Mouse (Mus musculus): Measurements from ENCODE around the gene Gm2174. TPM values are rescaled to one million over a fixed set of nuclear protein-coding genes. Genes with fewer than 3 reads are reported as not detected.

Gene Gm2174
- polyA plus RNA-seq, 1 experiment from 2014 or later = 1.0 TPM

- no peaks in the 10 kb centered on the region for H3K27me3 ChIP-seq (ENCODE audit: control insufficient read depth, insufficient read depth, low read length)
- no peaks in the 10 kb centered on the region for H3K4me1 ChIP-seq (ENCODE audit: control insufficient read depth, insufficient read depth, low read length)
- H3K9me3 ChIP-seq (ENCODE audit: control insufficient read depth, low read length) = no peaks in the 10 kb centered on the region
- peak; percentile 86 for ATAC-seq (ENCODE audit: low FRiP score, low TSS enrichment)
- no peaks in the 10 kb centered on the region for H3K36me3 ChIP-seq (ENCODE audit: control insufficient read depth, insufficient read depth, low read length)
- 34% methylated on average over 22 of the region's 22 CpGs for WGBS
- H3K4me2 ChIP-seq (replicated peaks; ENCODE audit: low read depth, low read length) = peak within 1 kb of the TSS; percentile 42
- H3K4me3 ChIP-seq (ENCODE audit: low read length) = peak within 1 kb of the TSS; percentile 60
- H3K27ac ChIP-seq (ENCODE audit: low read depth, low read length) = peak within 1 kb of the TSS; percentile 92
- peak within 1 kb of the TSS; percentile 77 for H3K9ac ChIP-seq (ENCODE audit: low read depth, low read length)
These were observed 7.1 kb downstream of the Gm2174 start, which contains the start of gene Ints6l for GRCm38 (mm10) chrX:56454671-56455371. Ints6l (plus strand) TSS chrX:56454857.

GRCm38 (mm10) chrX:56455372-56456246 lies 7.8 kb downstream of the Gm2174 start:
- Histone ChIP-seq H3K9me3 (ENCODE audit: control insufficient read depth, low read length) (no peaks in the 10 kb centered on the region), H3K27me3 (ENCODE audit: control insufficient read depth, insufficient read depth, low read length) (no peaks in the 10 kb centered on the region), H3K4me1 (ENCODE audit: control insufficient read depth, insufficient read depth, low read length) (no peaks in the 10 kb centered on the region), H3K27ac (ENCODE audit: low read depth, low read length) (peak overlapping the region; percentile 92), H3K4me3 (ENCODE audit: low read length) (peak overlapping the region; percentile 60), H3K4me2 (replicated peaks; ENCODE audit: low read depth, low read length) (peak overlapping the region; percentile 44), H3K9ac (ENCODE audit: low read depth, low read length) (peak overlapping the region; percentile 77), H3K36me3 (ENCODE audit: control insufficient read depth, insufficient read depth, low read length) (no peaks in the 10 kb centered on the region)
- peak; percentile 95 for ATAC-seq (ENCODE audit: low FRiP score, low TSS enrichment)
- 26% methylated on average over 53 of the region's 65 CpGs for WGBS

GRCm38 (mm10) chrX:56456379-56456778 lies 8.6 kb downstream of the Gm2174 start:
- ATAC-seq (ENCODE audit: low FRiP score, low TSS enrichment) = peak; percentile 24; the same call in 1 of the 2 replicates
- WGBS = 34% methylated on average over 8 of the region's 8 CpGs
- Histone ChIP-seq H3K4me3 (ENCODE audit: low read length) (peak overlapping the region; percentile 60), H3K27ac (ENCODE audit: low read depth, low read length) (peak overlapping the region; percentile 92; the same call in 1 of the 2 replicates), H3K36me3 (ENCODE audit: control insufficient read depth, insufficient read depth, low read length) (no peaks in the 10 kb centered on the region), H3K27me3 (ENCODE audit: control insufficient read depth, insufficient read depth, low read length) (no peaks in the 10 kb centered on the region), H3K4me2 (replicated peaks; ENCODE audit: low read depth, low read length) (peak overlapping the region; percentile 44), H3K9me3 (ENCODE audit: control insufficient read depth, low read length) (no peaks in the 10 kb centered on the region), H3K9ac (ENCODE audit: low read depth, low read length) (peak overlapping the region; percentile 34; the same call in 1 of the 2 replicates), H3K4me1 (ENCODE audit: control insufficient read depth, insufficient read depth, low read length) (peaks cover under 1% of the 10 kb centered on the region; the same call in 1 of the 2 replicates)

GRCm38 (mm10) chrX:56462020-56462933 lies 14.5 kb downstream of the Gm2174 start:
- Histone ChIP-seq H3K4me1 (ENCODE audit: control insufficient read depth, insufficient read depth, low read length) (peaks cover 5% of the 10 kb centered on the region; the same call in 1 of the 2 replicates), H3K4me2 (replicated peaks; ENCODE audit: low read depth, low read length) (no peak overlapping the region; the same call in 1 of the 2 replicates), H3K9me3 (ENCODE audit: control insufficient read depth, low read length) (no peaks in the 10 kb centered on the region), H3K4me3 (ENCODE audit: low read length) (no peak overlapping the region), H3K36me3 (ENCODE audit: control insufficient read depth, insufficient read depth, low read length) (no peaks in the 10 kb centered on the region), H3K27ac (ENCODE audit: low read depth, low read length) (no peak overlapping the region), H3K9ac (ENCODE audit: low read depth, low read length) (no peak overlapping the region), H3K27me3 (ENCODE audit: control insufficient read depth, insufficient read depth, low read length) (no peaks in the 10 kb centered on the region)
- WGBS = 54% methylated on average over 14 of the region's 14 CpGs
- no peak for ATAC-seq (ENCODE audit: low FRiP score, low TSS enrichment)

GRCm38 (mm10) chrX:56464906-56465305 lies 17.1 kb downstream of the Gm2174 start:
- ATAC-seq (ENCODE audit: low FRiP score, low TSS enrichment) = no peak
- WGBS = 82% methylated on average over 1 of the region's 1 CpGs
- Histone ChIP-seq H3K4me3 (ENCODE audit: low read length) (no peak overlapping the region), H3K4me2 (replicated peaks; ENCODE audit: low read depth, low read length) (no peak overlapping the region), H3K4me1 (ENCODE audit: control insufficient read depth, insufficient read depth, low read length) (peaks cover 5% of the 10 kb centered on the region; the same call in 1 of the 2 replicates), H3K27ac (ENCODE audit: low read depth, low read length) (no peak overlapping the region), H3K9ac (ENCODE audit: low read depth, low read length) (no peak overlapping the region), H3K36me3 (ENCODE audit: control insufficient read depth, insufficient read depth, low read length) (no peaks in the 10 kb centered on the region), H3K9me3 (ENCODE audit: control insufficient read depth, low read length) (no peaks in the 10 kb centered on the region), H3K27me3 (ENCODE audit: control insufficient read depth, insufficient read depth, low read length) (no peaks in the 10 kb centered on the region)

GRCm38 (mm10) chrX:56467688-56468087 lies 19.9 kb downstream of the Gm2174 start:
- Histone ChIP-seq H3K4me1 (ENCODE audit: control insufficient read depth, insufficient read depth, low read length) (no peaks in the 10 kb centered on the region), H3K9ac (ENCODE audit: low read depth, low read length) (no peak overlapping the region), H3K9me3 (ENCODE audit: control insufficient read depth, low read length) (0 out of 2 replicates have a peak, but pooled peaks cover 3% of the 10 kb centered on the region), H3K36me3 (ENCODE audit: control insufficient read depth, insufficient read depth, low read length) (no peaks in the 10 kb centered on the region), H3K27ac (ENCODE audit: low read depth, low read length) (peak overlapping the region; percentile 67; the same call in 1 of the 2 replicates), H3K4me3 (ENCODE audit: low read length) (no peak overlapping the region), H3K27me3 (ENCODE audit: control insufficient read depth, insufficient read depth, low read length) (no peaks in the 10 kb centered on the region), H3K4me2 (replicated peaks; ENCODE audit: low read depth, low read length) (no peak overlapping the region)
- WGBS = 57% methylated on average over 4 of the region's 4 CpGs
- peak; percentile 75 for ATAC-seq (ENCODE audit: low FRiP score, low TSS enrichment)

- H3K4me1 ChIP-seq (ENCODE audit: control insufficient read depth, insufficient read depth, low read length) = no peaks in the 10 kb centered on the region
- peak; percentile 78 for ATAC-seq (ENCODE audit: low FRiP score, low TSS enrichment)
- peak overlapping the region; percentile 73; the same call in 1 of the 2 replicates for H3K27ac ChIP-seq (ENCODE audit: low read depth, low read length)
- WGBS = 35% methylated on average over 6 of the region's 6 CpGs
- H3K9ac ChIP-seq (ENCODE audit: low read depth, low read length) = no peak overlapping the region
- no peaks in the 10 kb centered on the region for H3K36me3 ChIP-seq (ENCODE audit: control insufficient read depth, insufficient read depth, low read length)
- 0 out of 2 replicates have a peak, but pooled peaks cover 3% of the 10 kb centered on the region for H3K9me3 ChIP-seq (ENCODE audit: control insufficient read depth, low read length)
- H3K4me3 ChIP-seq (ENCODE audit: low read length) = no peak overlapping the region
- no peaks in the 10 kb centered on the region for H3K27me3 ChIP-seq (ENCODE audit: control insufficient read depth, insufficient read depth, low read length)
- no peak overlapping the region for H3K4me2 ChIP-seq (replicated peaks; ENCODE audit: low read depth, low read length)
These were observed 20.7 kb downstream of the Gm2174 start for GRCm38 (mm10) chrX:56468422-56468821.

- no peak for ATAC-seq (ENCODE audit: low FRiP score, low TSS enrichment)
- Histone ChIP-seq H3K4me3 (ENCODE audit: low read length) (no peak overlapping the region), H3K27ac (ENCODE audit: low read depth, low read length) (no peak overlapping the region), H3K4me1 (ENCODE audit: control insufficient read depth, insufficient read depth, low read length) (no peaks in the 10 kb centered on the region), H3K4me2 (replicated peaks; ENCODE audit: low read depth, low read length) (no peak overlapping the region), H3K9ac (ENCODE audit: low read depth, low read length) (no peak overlapping the region), H3K36me3 (ENCODE audit: control insufficient read depth, insufficient read depth, low read length) (no peaks in the 10 kb centered on the region), H3K9me3 (ENCODE audit: control insufficient read depth, low read length) (0 out of 2 replicates have a peak, but pooled peaks cover 3% of the 10 kb centered on the region), H3K27me3 (ENCODE audit: control insufficient read depth, insufficient read depth, low read length) (no peaks in the 10 kb centered on the region)
- 73% methylated on average over 8 of the region's 8 CpGs for WGBS
These were observed 26.3 kb downstream of the Gm2174 start for GRCm38 (mm10) chrX:56474035-56474434.
